Mouse (Mus musculus) midbrain, embryonic 13.5 days (tissue): ENCODE results near the gene Lmo7. TPM values are rescaled to one million over a fixed set of nuclear protein-coding genes. Genes with fewer than 3 reads are reported as not detected.

Source experiments
- polyA plus RNA-seq: library from polyadenylated mRNA; unstranded; fragments of >200 nt; fragmentation: Nextera tagmentation; extraction: Ambion mirVana; gene quantifications from 2 replicates; pipeline ENCODE4 v1.2.1, GENCODE M21; 2015

Lmo7 gene
- polyA plus RNA-seq, 1 experiment from 2014 or later = 1.1 TPM

Other genes starting within 250 kb of the Lmo7 start
- gene Tbc1d4, start 120.8 kb upstream of the Lmo7 start, polyA plus RNA-seq = 6.5 and 7.0 TPM in 2 replicates
- 102 and 107 TPM in 2 replicates for gene Commd6, start 89.3 kb upstream of the Lmo7 start, polyA plus RNA-seq
- 234 and 260 TPM in 2 replicates for gene Uchl3, start 76.0 kb upstream of the Lmo7 start, polyA plus RNA-seq
- not detected in 2 replicates for gene Gm9922, start 143 bp upstream of the Lmo7 start, polyA plus RNA-seq